Mouse (Mus musculus) G1E-ER4 (cell line): ENCODE measurements around the gene Zfp827. TPM values are rescaled to one million over a fixed set of nuclear protein-coding genes. Genes with fewer than 3 reads are reported as not detected.

Experiments used
- GATA1 ChIP-seq: IDR thresholded peaks from one replicate; pipeline ENCODE4 v1.8.0; 2012; ENCODE audit warnings: low read length, inconsistent platforms
- polyA plus RNA-seq: library from polyadenylated mRNA; stranded (reverse); fragments of >175 nt; gene quantifications from 2 replicates; pipeline ENCODE4 v1.2.3, GENCODE M21; 2012

Zfp827 gene
- polyA plus RNA-seq, 1 experiment, result 2.2 TPM

GRCm38 (mm10) chr8:79208691-79209640 is 180.7 kb downstream of the Zfp827 start:
- no peak for TF ChIP-seq GATA1

GRCm38 (mm10) chr8:79209641-79210358 is 181.6 kb downstream of the Zfp827 start:
- no peak for TF ChIP-seq GATA1

GRCm38 (mm10) chr8:79211630-79212029 is 183.4 kb downstream of the Zfp827 start:
- TF ChIP-seq GATA1, result no peak

GRCm38 (mm10) chr8:79222106-79222751 is 194.0 kb downstream of the Zfp827 start:
- TF ChIP-seq GATA1, result no peak

- no peak for TF ChIP-seq GATA1
Observed at GRCm38 (mm10) chr8:79222752-79223141, 194.5 kb downstream of the Zfp827 start.

GRCm38 (mm10) chr8:79224363-79224762 is 196.1 kb downstream of the Zfp827 start:
- TF ChIP-seq GATA1, result no peak

GRCm38 (mm10) chr8:79225586-79225985 is 197.3 kb downstream of the Zfp827 start:
- TF ChIP-seq GATA1, result no peak

- TF ChIP-seq GATA1, result no peak
Observed at GRCm38 (mm10) chr8:79226046-79226445, 197.8 kb downstream of the Zfp827 start.

- TF ChIP-seq GATA1, result no peak
Observed at GRCm38 (mm10) chr8:79227194-79227593, 199.0 kb downstream of the Zfp827 start.

GRCm38 (mm10) chr8:79227916-79228315 is 199.7 kb downstream of the Zfp827 start:
- no peak for TF ChIP-seq GATA1

GRCm38 (mm10) chr8:79229266-79229888 is 201.1 kb downstream of the Zfp827 start:
- TF ChIP-seq GATA1, result no peak

GRCm38 (mm10) chr8:79239320-79239719 is 211.1 kb downstream of the Zfp827 start:
- TF ChIP-seq GATA1, result no peak

- TF ChIP-seq GATA1, result no peak
Observed at GRCm38 (mm10) chr8:79239996-79240395, 211.8 kb downstream of the Zfp827 start.

Other genes starting within 250 kb of the Zfp827 start
- 2.0 and 2.1 TPM in 2 replicates for gene Lsm6, start 207.3 kb upstream of the Zfp827 start, polyA plus RNA-seq
- not detected in 2 replicates for gene 1700011L22Rik, start 220.1 kb downstream of the Zfp827 start, polyA plus RNA-seq